Mouse (Mus musculus) olfactory bulb, adult 2 months (tissue): ENCODE results near the gene Gm21983. TPM values are rescaled to one million over a fixed set of nuclear protein-coding genes. Genes with fewer than 3 reads are reported as not detected.

Source experiments
- H3K27ac ChIP-seq: fragments of 200-500 bp; 2 replicates; pipeline ENCODE4 v1.5.1; 2012; ENCODE audit warnings: low read depth, low read length; ENCODE audit not compliant: insufficient read depth
- H3K4me1 ChIP-seq: fragments of 200-500 bp; 2 replicates; pipeline ENCODE4 v1.6.1; 2012; ENCODE audit warnings: low read length; ENCODE audit not compliant: control insufficient read depth, insufficient read depth
- H3K4me3 ChIP-seq: fragments of 200-500 bp; 2 replicates; pipeline ENCODE4 v1.5.1; 2012; ENCODE audit warnings: mild to moderate bottlenecking, low read depth, low read length, moderate library complexity; ENCODE audit not compliant: insufficient read depth
- CTCF ChIP-seq: fragments of 200-500 bp; IDR thresholded peaks from 2 replicates; pipeline ENCODE4 v1.5.1; 2012; ENCODE audit warnings: low read depth, mild to moderate bottlenecking, low read length, moderate library complexity; ENCODE audit not compliant: insufficient read depth
- POLR2A ChIP-seq: fragments of 200-500 bp; IDR thresholded peaks from 2 replicates; pipeline ENCODE4 v1.6.1; 2012; ENCODE audit warnings: mild to moderate bottlenecking, low read depth, low read length, moderate library complexity; ENCODE audit not compliant: insufficient read depth
- WGBS: fragments of 180-500 bp; shearing (Covaris S2); methylation state at CpG from one replicate; pipeline ENCODE4 v1.1.7; 2018; 5-methylcytosine and 5-hydroxymethylcytosine counted together
- polyA plus RNA-seq: library from polyadenylated mRNA; stranded (reverse); fragments of >200 nt; gene quantifications from 2 replicates; pipeline ENCODE4 v1.2.4, GENCODE M21; 2012; ENCODE audit warnings: low replicate concordance; ENCODE audit not compliant: missing spikeins, insufficient read depth, insufficient read length

Gene Gm21983
- polyA plus RNA-seq, 1 experiment: not detected

DNA sequence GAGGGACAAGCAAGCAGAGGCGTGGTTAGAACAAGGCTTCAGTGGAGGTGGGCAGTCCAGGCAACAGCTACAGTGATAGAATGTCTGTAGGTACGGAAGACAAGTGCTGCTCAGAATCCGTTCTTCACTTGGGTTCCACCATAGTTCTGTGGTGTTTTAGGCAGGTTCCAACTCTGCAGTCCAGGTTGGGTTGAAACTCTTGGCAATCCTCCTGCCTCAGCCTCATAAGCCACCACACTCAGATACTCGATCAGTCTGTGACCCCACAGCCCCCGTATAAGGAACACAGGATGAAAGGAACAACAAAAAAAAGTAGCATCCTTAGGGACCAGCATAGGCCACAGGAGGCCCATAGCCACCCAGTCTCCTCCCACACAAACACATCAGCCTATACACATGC lies 11.5 kb upstream of the Gm21983 start:
- 95% methylated on average over 5 of the region's 5 CpGs for WGBS
- no peak overlapping the region for H3K4me3 ChIP-seq
- peaks cover 9% of the 10 kb centered on the region for H3K4me1 ChIP-seq
- no peak overlapping the region for H3K27ac ChIP-seq
- no peak for TF ChIP-seq CTCF
- TF ChIP-seq POLR2A: no peak

DNA sequence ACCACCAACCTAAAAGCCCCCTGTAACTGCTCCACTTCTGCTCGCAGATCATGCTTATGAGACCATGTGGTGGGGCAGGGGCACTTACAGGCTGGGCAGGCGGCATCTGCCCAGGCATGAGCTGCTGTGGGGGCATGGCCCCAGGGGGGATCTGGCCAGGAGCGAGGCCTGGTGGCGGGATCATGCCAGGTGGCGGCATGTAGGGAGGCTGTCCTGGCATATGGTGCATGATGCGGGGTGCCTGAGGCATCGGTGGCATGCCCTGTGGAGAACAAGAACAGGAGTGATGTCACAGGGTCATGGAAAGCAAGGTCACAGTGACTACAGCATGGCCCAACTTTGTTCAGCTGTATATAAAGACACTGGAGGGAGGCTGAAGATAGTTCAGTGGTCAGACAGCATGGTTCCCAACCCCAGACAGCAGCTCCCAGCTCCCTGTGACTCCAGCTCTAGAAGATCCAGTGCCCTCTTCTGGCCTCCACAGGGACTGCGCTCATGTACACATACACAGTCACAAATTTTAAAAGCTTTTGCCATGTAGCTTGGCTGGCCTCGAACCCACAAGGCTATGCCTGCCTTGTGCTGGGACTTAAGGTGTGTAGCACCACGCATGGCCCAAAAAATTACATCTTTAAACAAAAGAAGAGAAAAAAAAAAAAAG lies 8.5 kb upstream of the Gm21983 start:
- no peak for TF ChIP-seq POLR2A
- no peak for TF ChIP-seq CTCF
- Histone ChIP-seq H3K27ac (no peak overlapping the region), H3K4me3 (no peak overlapping the region), H3K4me1 (peaks cover 7% of the 10 kb centered on the region; the same call in 1 of the 2 replicates)
- WGBS: 95% methylated on average over 10 of the region's 10 CpGs

GRCm38 (mm10) chr7:27185986-27186385 lies 5.1 kb upstream of the Gm21983 start:
- 86% methylated on average over 5 of the region's 5 CpGs for WGBS
- H3K27ac ChIP-seq: no peak overlapping the region
- H3K4me3 ChIP-seq: no peak overlapping the region

GRCm38 (mm10) chr7:27184964-27185363 lies 4.1 kb upstream of the Gm21983 start:
- Histone ChIP-seq H3K4me1 (no peaks in the 10 kb centered on the region), H3K27ac (no peak overlapping the region), H3K4me3 (no peak overlapping the region)
- 63% methylated on average over 3 of the region's 3 CpGs for WGBS
- TF ChIP-seq POLR2A: no peak

More at GRCm38 (mm10) chr7:27185986-27186385, 5.1 kb upstream of the Gm21983 start:
- TF ChIP-seq CTCF: no peak
- H3K4me1 ChIP-seq: no peaks in the 10 kb centered on the region

DNA sequence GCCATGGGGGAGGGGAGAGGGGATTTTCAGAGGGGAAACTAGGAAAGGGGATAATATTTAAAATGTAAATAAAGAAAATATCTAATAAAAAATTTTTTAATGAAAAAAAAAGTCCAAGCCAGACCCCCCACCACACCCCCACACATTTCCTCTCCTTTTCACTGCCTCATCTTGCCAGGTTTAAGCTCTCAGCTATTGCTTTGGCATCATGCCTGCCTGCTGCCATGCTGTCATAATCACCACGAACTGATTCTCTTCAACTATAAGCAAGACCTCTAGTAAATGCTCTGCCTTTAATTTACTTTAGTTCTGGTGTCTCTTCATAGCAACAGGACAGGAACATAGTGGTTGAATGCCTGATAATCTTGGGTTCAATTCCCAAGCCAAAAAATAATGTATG lies 1.6 kb upstream of the Gm21983 start:
- no peaks in the 10 kb centered on the region for H3K4me1 ChIP-seq
- H3K27ac ChIP-seq: no peak overlapping the region
- TF ChIP-seq POLR2A (no peak), CTCF (no peak)
- H3K4me3 ChIP-seq: no peak overlapping the region
- WGBS: 59% methylated on average over 1 of the region's 1 CpGs

- H3K4me3 ChIP-seq: no peak overlapping the region
- H3K4me1 ChIP-seq: no peaks in the 10 kb centered on the region
- H3K27ac ChIP-seq: no peak overlapping the region
- WGBS: 38% methylated on average over 5 of the region's 5 CpGs
- TF ChIP-seq CTCF: no peak
- no peak for TF ChIP-seq POLR2A
Measured at GRCm38 (mm10) chr7:27180036-27180435, 850 bp downstream of the Gm21983 start.

DNA sequence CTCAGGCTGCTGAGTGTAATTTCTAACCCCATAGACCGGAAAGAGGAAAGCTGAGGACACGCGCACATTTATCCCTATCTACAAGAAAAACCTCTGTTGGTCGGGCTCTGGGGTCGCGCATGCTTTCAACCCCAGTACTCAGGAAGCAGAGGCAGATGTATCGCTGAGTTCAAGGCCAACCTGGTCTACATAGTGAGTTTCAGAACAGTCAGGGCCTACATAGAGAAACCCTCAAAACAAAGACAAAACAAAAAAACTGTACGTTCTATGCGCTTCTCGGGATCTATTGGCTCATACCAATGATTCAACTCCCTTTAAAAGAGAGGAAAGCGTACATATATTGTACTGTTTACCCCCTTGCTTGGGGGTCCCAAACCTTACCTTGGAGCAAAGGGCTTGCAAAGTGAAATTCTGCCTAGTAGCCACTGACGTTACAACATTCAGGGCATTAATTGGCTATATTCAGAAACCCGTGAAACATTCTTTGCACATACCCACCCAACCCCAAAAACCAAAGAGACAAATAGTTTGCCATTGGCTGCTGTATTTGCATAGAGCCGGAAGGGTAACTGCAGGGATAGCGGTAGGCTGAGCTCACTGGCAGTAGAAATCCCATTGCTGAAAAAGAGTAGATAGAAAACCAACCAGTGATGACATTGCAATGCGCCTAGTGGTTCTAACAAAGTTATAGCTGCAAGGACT lies 1.5 kb downstream of the Gm21983 start:
- Histone ChIP-seq H3K27ac (peak overlapping the region; percentile 85), H3K4me3 (peak overlapping the region; percentile 47), H3K4me1 (no peaks in the 10 kb centered on the region)
- TF ChIP-seq POLR2A (no peak), CTCF (no peak)
- WGBS: 38% methylated on average over 16 of the region's 16 CpGs

GRCm38 (mm10) chr7:27178324-27179216 lies 2.3 kb downstream of the Gm21983 start, which contains the start of gene Rab4b:
Rab4b (minus strand) TSS chr7:27178896.
- Histone ChIP-seq H3K4me3 (peak within 1 kb of the TSS; percentile 69), H3K4me1 (no peaks in the 10 kb centered on the region), H3K27ac (peak within 1 kb of the TSS; percentile 85)
- WGBS: under 1% methylated on average over 53 of the region's 53 CpGs
- TF ChIP-seq CTCF: no peak
- TF ChIP-seq POLR2A: peak; percentile 36

DNA sequence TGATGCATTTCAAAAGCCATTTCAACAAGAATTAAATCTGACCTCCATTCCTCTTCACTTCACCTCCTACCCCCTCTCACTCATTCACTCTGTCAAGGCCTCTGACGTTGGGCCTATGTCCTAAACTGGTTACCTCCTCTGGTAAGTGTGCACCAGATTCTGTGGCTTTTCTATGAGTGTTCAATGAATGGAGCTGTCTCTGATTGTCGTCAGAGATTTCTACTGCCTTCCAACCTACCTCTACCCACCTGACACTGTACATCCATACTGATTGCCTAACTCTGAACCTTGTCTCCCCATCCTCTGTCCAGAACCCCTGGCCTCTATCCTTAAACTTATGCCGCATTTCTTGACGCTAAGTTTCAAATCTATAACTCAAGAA lies 3.0 kb downstream of the Gm21983 start:
- WGBS: 11% methylated on average over 4 of the region's 4 CpGs

More for the DNA sequence above, 3.0 kb downstream of the Gm21983 start:
- peak overlapping the region; percentile 71 for H3K27ac ChIP-seq
- H3K4me3 ChIP-seq: peak overlapping the region; percentile 69
- H3K4me1 ChIP-seq: no peaks in the 10 kb centered on the region
- TF ChIP-seq CTCF: no peak
- no peak for TF ChIP-seq POLR2A
